ENCODE assay signal across 7 mouse cellular contexts in the genomic region with DNA sequence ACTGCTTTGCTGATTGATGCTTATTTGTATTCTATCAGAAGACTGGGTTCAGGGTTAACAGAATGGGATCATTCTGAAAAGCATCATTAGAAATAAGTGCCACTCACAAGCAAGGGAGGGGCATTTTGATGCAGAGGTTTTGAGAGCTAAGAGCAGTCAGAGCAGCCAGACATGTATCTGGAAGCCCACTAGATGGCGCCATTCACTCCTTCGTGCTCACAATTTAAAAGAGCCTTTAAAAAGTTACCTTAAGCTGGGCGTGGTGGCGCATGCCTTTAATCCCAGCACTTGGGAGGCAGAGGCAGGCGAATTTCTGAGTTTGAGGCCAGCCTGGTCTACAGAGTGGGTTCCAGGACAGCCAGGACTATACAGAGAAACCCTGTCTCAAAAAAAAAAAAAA. TPM values are rescaled to one million over a fixed set of nuclear protein-coding genes. Genes with fewer than 3 reads are reported as not detected.
DNase-seq lines count a peak whose midpoint lies in the region; ATAC-seq lines count a peak whose summit lies in the region.

No protein-coding gene starts in this region.

- DNase-seq in T-cell, adult 2 months (ENCODE audit: low spot score), result peak; percentile 62
- DNase-seq in cerebellum, adult 9-10 months, result peak; percentile 25
- peak; percentile 87 for DNase-seq in induced T-regulatory cell, adult 2 months (ENCODE audit: low read depth)
- peak; percentile 76 to 77 for DNase-seq in left cerebral cortex, postnatal 14 days (ENCODE audit: low spot score in 2 of 2)
- peak; percentile 71 for DNase-seq in mesoderm, embryonic 11.5 days (ENCODE audit: low read depth, low spot score)
- DNase-seq in spleen, adult 12 weeks (ENCODE audit: low spot score), result peak; percentile 32

- intact Hi-C loops in left cerebral cortex, postnatal 14 days (cut with DNase I), result loop anchor here (10.0 kb wide), 2 partner anchors 237 to 347 kb away; no protein-coding TSS in a partner anchor

- peak; percentile 77 for ATAC-seq in frontal cortex, adult (ENCODE audit: low TSS enrichment)

RNA-seq across cellular contexts. Expression of a gene that starts 26.9 kb away (rescaled TPM):
- total RNA-seq in left cerebral cortex, postnatal 14 days (2021), result 1 to 10 TPM; 2.3 to 2.5 TPM

Comparison
In these comparisons a context has a peak if more than half of its experiments do, and no peak if none do; other contexts are left out.
1. Peak in every context shown above with its lines: DNase-seq and ATAC-seq.
2. DNase-seq: peak in every context shown above with its lines; median percentile 87 in induced T-regulatory cell, adult 2 months; 76 in left cerebral cortex, postnatal 14 days; 71 in mesoderm, embryonic 11.5 days; 62 in T-cell, adult 2 months; 32 in spleen, adult 12 weeks; 25 in cerebellum, adult 9-10 months.